Mouse (Mus musculus): ENCODE data around the gene Gm21988. TPM values are rescaled to one million over a fixed set of nuclear protein-coding genes. Genes with fewer than 3 reads are reported as not detected.

The Gm21988 gene
- polyA plus RNA-seq, 1 experiment from 2014 or later, result 11.0 TPM

DNA sequence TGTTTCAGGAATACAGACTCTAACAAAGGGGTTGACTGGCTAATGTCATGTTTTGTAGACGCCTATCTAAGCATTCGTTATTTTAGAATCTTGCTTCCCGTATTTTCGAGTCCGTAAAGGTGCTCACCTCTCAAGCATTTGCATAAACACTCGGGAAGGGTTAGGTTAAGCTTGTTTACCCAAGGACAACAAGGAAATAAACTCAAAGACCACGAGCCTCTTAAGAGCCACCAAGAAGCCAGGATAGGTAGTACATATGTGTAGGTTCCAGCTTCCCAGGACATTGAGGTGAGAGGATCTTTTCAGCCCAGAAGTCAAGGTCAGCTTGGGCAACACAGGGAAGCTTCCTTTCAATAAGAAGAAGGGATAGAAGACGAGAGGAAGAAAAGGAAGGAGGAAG is 40.5 kb downstream of the Gm21988 start:
- H3K9ac ChIP-seq, result no peak overlapping the region
- no peak overlapping the region for H3K4me3 ChIP-seq (replicated peaks)
- no peak overlapping the region for H3K4me2 ChIP-seq
- no peaks in the 10 kb centered on the region for H3K36me3 ChIP-seq
- no peak for ATAC-seq (ENCODE audit: insufficient read depth, low FRiP score, low read depth)
- no peaks in the 10 kb centered on the region for H3K9me3 ChIP-seq
- 71% methylated on average over 8 of the region's 8 CpGs for WGBS
- H3K4me1 ChIP-seq, result no peaks in the 10 kb centered on the region
- no peak overlapping the region for H3K27ac ChIP-seq
- no peaks in the 10 kb centered on the region for H3K27me3 ChIP-seq (replicated peaks)

DNA sequence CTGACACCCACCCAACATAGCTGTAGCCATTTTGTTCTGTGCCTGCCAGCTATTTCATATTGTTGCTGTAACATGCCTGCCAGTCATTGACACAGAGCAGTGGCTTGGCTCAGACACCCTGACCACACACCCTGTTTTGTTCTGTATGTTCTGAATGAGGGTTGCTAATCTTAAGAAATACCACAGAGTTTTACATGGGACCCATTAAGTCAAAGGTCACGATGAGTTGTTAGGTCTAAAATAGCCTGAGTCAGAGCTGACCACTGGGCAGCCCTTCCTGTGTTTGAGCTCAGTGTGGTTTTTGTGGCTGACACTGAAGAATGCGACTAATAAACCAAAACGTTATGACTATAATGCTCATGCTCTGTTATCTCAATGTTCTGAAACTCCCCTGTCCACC is 41.3 kb downstream of the Gm21988 start:
- no peaks in the 10 kb centered on the region for H3K36me3 ChIP-seq
- no peaks in the 10 kb centered on the region for H3K9me3 ChIP-seq
- no peak for ATAC-seq (ENCODE audit: insufficient read depth, low FRiP score, low read depth)
- no peak overlapping the region for H3K27ac ChIP-seq
- WGBS, result 79% methylated on average over 3 of the region's 3 CpGs
- no peak overlapping the region for H3K4me3 ChIP-seq (replicated peaks)
- H3K4me1 ChIP-seq, result no peaks in the 10 kb centered on the region
- no peaks in the 10 kb centered on the region for H3K27me3 ChIP-seq (replicated peaks)
- no peak overlapping the region for H3K9ac ChIP-seq
- no peak overlapping the region for H3K4me2 ChIP-seq

DNA sequence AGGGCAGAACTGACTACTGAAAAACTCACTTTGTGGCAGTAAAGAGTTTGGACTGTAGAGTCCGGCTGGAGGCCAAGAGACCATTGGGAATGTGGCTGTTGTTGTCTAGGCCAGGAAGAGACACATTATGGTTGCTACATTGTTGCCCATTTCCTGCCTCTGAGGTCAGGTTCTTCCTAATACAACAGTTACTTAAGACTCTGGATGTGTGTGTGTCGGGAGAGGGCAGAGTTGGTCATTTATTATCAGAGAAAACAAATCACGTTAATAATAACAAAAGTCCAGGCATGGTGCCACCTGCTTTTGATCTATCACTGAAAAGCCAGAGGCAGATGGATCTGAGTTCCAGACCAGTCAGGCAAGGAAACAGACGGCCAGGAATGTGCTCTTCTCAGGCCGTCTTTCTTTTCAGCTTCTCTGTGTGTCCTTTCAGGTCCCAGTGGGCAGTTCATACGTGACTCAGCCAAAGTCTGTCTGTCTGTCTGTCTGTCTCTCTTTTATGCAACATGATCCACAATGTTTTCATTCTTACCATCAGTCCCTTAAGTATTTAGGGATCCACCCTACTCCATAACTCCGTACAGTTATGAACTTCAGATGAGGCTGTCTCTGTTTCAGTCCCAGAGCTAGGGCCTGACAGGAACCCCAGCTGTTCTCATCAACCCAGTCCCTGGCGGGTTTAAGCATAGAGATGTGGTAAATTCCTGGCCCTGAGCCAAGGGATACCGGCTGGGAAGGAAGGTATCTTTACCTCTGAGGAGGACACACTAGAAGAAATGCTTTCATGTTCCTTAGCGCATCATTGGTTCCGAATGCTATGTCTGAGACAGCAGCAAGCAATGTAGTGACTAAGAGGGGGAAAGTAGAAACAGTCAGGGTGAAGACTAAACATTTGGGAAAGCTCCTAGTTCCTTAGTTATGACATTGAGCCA is 46.0 kb downstream of the Gm21988 start:
- no peaks in the 10 kb centered on the region for H3K4me1 ChIP-seq
- no peak for ATAC-seq (ENCODE audit: insufficient read depth, low FRiP score, low read depth)
- no peak overlapping the region for H3K27ac ChIP-seq
- H3K27me3 ChIP-seq (replicated peaks), result no peaks in the 10 kb centered on the region
- no peaks in the 10 kb centered on the region for H3K9me3 ChIP-seq
- no peak overlapping the region for H3K9ac ChIP-seq
- no peak overlapping the region for H3K4me2 ChIP-seq
- WGBS, result 33% methylated on average over 11 of the region's 11 CpGs
- no peak overlapping the region for H3K4me3 ChIP-seq (replicated peaks)
- H3K36me3 ChIP-seq, result no peaks in the 10 kb centered on the region

DNA sequence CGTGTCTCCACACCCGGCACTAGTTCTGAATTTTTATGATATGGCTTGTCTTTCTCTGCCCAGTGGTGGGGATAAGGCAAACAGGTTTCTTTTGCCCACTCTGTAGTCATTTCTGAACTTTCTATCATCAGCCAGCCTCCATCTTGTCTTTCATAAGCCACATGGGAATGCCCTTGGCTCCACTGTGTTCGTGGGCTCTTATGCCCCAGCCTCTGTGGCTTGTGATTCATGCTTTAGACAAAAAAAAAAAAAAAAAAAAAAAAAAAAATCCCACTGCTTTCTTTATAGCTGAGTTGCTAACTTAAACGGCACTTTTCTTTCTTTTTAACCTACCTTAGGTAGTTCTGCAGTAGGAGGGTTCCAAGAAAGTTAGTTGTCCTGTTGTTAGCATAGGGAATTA is 47.5 kb downstream of the Gm21988 start:
- ATAC-seq (ENCODE audit: insufficient read depth, low FRiP score, low read depth), result no peak
- no peak overlapping the region for H3K4me2 ChIP-seq
- H3K9ac ChIP-seq, result no peak overlapping the region
- H3K4me3 ChIP-seq (replicated peaks), result no peak overlapping the region
- H3K27ac ChIP-seq, result no peak overlapping the region
- no peaks in the 10 kb centered on the region for H3K36me3 ChIP-seq
- H3K9me3 ChIP-seq, result no peaks in the 10 kb centered on the region
- WGBS, result 73% methylated on average over 4 of the region's 4 CpGs
- no peaks in the 10 kb centered on the region for H3K4me1 ChIP-seq
- no peaks in the 10 kb centered on the region for H3K27me3 ChIP-seq (replicated peaks)

DNA sequence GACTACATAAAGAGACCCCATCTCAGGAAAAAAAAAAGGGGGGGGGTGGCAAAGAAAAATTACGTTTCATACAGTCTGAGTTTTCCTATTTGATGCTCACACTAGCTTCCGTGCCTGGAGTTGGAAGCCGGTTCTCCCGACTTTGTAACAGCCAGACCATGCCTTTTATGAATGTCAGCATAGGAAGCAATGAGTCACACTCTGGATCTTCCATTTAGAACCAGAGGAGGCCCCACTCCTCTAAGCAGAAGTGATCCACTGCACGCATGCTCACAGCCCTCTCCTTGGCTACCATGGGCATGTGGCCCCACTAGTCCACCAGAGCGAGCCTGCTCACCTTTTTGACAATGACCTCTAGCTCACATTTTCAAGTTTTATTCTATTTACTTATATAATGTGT is 48.4 kb downstream of the Gm21988 start:
- H3K4me3 ChIP-seq (replicated peaks), result no peak overlapping the region
- H3K27me3 ChIP-seq (replicated peaks), result no peaks in the 10 kb centered on the region
- H3K9ac ChIP-seq, result no peak overlapping the region
- H3K9me3 ChIP-seq, result no peaks in the 10 kb centered on the region
- H3K27ac ChIP-seq, result no peak overlapping the region
- WGBS, result 71% methylated on average over 6 of the region's 6 CpGs
- H3K4me2 ChIP-seq, result no peak overlapping the region
- H3K36me3 ChIP-seq, result no peaks in the 10 kb centered on the region
- ATAC-seq (ENCODE audit: insufficient read depth, low FRiP score, low read depth), result no peak
- no peaks in the 10 kb centered on the region for H3K4me1 ChIP-seq

DNA sequence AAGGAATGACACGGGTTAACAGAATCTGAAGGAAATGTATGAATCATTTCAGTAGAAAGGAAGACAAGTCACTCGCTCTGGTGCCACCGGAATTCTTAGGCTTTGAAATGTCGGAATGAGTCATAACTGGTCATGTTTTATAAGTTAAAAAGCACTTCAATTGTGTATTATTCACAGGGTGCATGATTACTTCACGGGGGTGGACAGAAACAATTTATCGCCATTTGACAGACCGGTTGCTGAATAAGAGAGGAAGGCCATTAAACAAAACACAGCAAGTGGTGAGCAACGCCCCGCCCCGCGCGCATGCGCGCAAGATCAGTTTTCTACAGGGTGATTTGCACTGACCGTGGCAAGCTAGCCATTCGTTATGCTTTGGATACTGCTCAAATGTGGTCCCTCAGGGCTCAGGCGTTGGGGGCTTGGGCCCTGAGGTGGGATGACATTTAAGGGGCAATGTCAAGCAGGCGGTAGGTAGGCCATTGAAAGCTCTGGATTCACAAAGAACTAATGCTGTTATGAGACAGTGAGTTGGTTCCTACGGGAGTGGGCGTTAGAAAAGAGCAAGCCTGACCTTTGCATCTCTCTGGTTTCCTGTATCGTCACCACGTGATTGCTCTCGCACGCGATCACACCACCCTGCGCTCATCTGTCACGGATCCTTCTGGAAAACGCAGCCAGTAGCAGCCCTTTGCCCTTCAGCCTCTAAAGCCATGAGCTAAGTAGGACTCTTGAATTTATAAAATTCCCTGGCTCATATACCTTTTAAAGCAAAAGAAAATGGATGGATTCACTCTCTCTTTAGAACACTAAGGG is 50.1 kb downstream of the Gm21988 start:
- no peak overlapping the region for H3K4me2 ChIP-seq
- no peak overlapping the region for H3K9ac ChIP-seq
- no peaks in the 10 kb centered on the region for H3K36me3 ChIP-seq
- no peaks in the 10 kb centered on the region for H3K27me3 ChIP-seq (replicated peaks)
- H3K4me3 ChIP-seq (replicated peaks), result no peak overlapping the region
- H3K27ac ChIP-seq, result peak overlapping the region; percentile 6; the same call in 1 of the 2 replicates
- H3K9me3 ChIP-seq, result no peaks in the 10 kb centered on the region
- 79% methylated on average over 28 of the region's 28 CpGs for WGBS
- no peak; the same call in 1 of the 2 replicates for ATAC-seq (ENCODE audit: insufficient read depth, low FRiP score, low read depth)
- H3K4me1 ChIP-seq, result no peaks in the 10 kb centered on the region

MicroRNA genes within 50 kb of the gene (microRNA counts, 519-probe panel; counts per million panel counts)
- microRNA mmu-miR-195, result not detected
- microRNA mmu-miR-497, result 2,251 counts per million, percentile 38 among the panel's probes with 10 or more counts

Small RNAs within 50 kb of the gene (microRNA-seq; reads per million reads assigned to microRNA genes)
- gene Mir195a (532 reads per million, percentile 68 among the genes with 10 or more reads in this experiment), gene Mir497 (not detected), gene Mir497b (not detected)

Other genes starting within 250 kb of the Gm21988 start
- gene Gabarap, start 248.7 kb downstream of the Gm21988 start, polyA plus RNA-seq (2015; fragmentation: Nextera tagmentation; extraction: Ambion mirVana), result 459 and 473 TPM in 2 replicates
- 59.4 and 61.8 TPM in 2 replicates for gene Phf23, start 244.1 kb downstream of the Gm21988 start, polyA plus RNA-seq (2015; fragmentation: Nextera tagmentation; extraction: Ambion mirVana)
- 31.9 and 33.9 TPM in 2 replicates for gene Dvl2, start 239.2 kb downstream of the Gm21988 start, polyA plus RNA-seq (2015; fragmentation: Nextera tagmentation; extraction: Ambion mirVana)
- gene Acadvl, start 224.4 kb downstream of the Gm21988 start, polyA plus RNA-seq (2015; fragmentation: Nextera tagmentation; extraction: Ambion mirVana), result 84.8 and 95.4 TPM in 2 replicates
- 8.2 and 9.7 TPM in 2 replicates for gene Dlg4, start 222.9 kb downstream of the Gm21988 start, polyA plus RNA-seq (2015; fragmentation: Nextera tagmentation; extraction: Ambion mirVana)
- gene Asgr1, start 185.7 kb downstream of the Gm21988 start, polyA plus RNA-seq (2015; fragmentation: Nextera tagmentation; extraction: Ambion mirVana), result 0.30 and 0.96 TPM in 2 replicates
- 0.81 and 0.85 TPM in 2 replicates for gene Asgr2, start 147.2 kb downstream of the Gm21988 start, polyA plus RNA-seq (2015; fragmentation: Nextera tagmentation; extraction: Ambion mirVana)
- 0.50 and 1.0 TPM in 2 replicates for gene Mgl2, start 109.5 kb downstream of the Gm21988 start, polyA plus RNA-seq (2015; fragmentation: Nextera tagmentation; extraction: Ambion mirVana)
- gene Clec10a, start 83.6 kb downstream of the Gm21988 start, polyA plus RNA-seq (2015; fragmentation: Nextera tagmentation; extraction: Ambion mirVana), result 0.93 and 1.2 TPM in 2 replicates
- gene Slc16a11, start 27.1 kb downstream of the Gm21988 start, polyA plus RNA-seq (2015; fragmentation: Nextera tagmentation; extraction: Ambion mirVana), result 1.4 and 2.4 TPM in 2 replicates
- gene Slc16a13, start 18.8 kb downstream of the Gm21988 start, polyA plus RNA-seq (2015; fragmentation: Nextera tagmentation; extraction: Ambion mirVana), result 6.9 and 9.8 TPM in 2 replicates
- 10.9 and 13.6 TPM in 2 replicates for gene Bcl6b, start 10.0 kb downstream of the Gm21988 start, polyA plus RNA-seq (2015; fragmentation: Nextera tagmentation; extraction: Ambion mirVana)
- gene 0610010K14Rik, start 1.9 kb downstream of the Gm21988 start, polyA plus RNA-seq (2015; fragmentation: Nextera tagmentation; extraction: Ambion mirVana), result 141 and 144 TPM in 2 replicates
- 196 and 222 TPM in 2 replicates for gene Rnasek, start within 50 bp of the Gm21988 start, polyA plus RNA-seq (2015; fragmentation: Nextera tagmentation; extraction: Ambion mirVana)
- 11.7 and 12.9 TPM in 2 replicates for gene Alox12, start 15.5 kb upstream of the Gm21988 start, polyA plus RNA-seq (2015; fragmentation: Nextera tagmentation; extraction: Ambion mirVana)
- gene Alox12e, start 82.8 kb upstream of the Gm21988 start, polyA plus RNA-seq (2015; fragmentation: Nextera tagmentation; extraction: Ambion mirVana), result 0.06 TPM in 1 of 2 replicates, not detected in the other
- gene Alox15, start 112.2 kb upstream of the Gm21988 start, polyA plus RNA-seq (2015; fragmentation: Nextera tagmentation; extraction: Ambion mirVana), result 6.7 and 9.5 TPM in 2 replicates
- gene Pelp1, start 170.2 kb upstream of the Gm21988 start, polyA plus RNA-seq (2015; fragmentation: Nextera tagmentation; extraction: Ambion mirVana), result 31.5 and 33.8 TPM in 2 replicates
- 15.0 and 19.4 TPM in 2 replicates for gene Arrb2, start 192.8 kb upstream of the Gm21988 start, polyA plus RNA-seq (2015; fragmentation: Nextera tagmentation; extraction: Ambion mirVana)
- 36.1 and 40.6 TPM in 2 replicates for gene Med11, start 212.1 kb upstream of the Gm21988 start, polyA plus RNA-seq (2015; fragmentation: Nextera tagmentation; extraction: Ambion mirVana)
- 0.73 and 0.75 TPM in 2 replicates for gene Zmynd15, start 219.6 kb upstream of the Gm21988 start, polyA plus RNA-seq (2015; fragmentation: Nextera tagmentation; extraction: Ambion mirVana)
- 7.3 and 8.8 TPM in 2 replicates for gene Cxcl16, start 220.2 kb upstream of the Gm21988 start, polyA plus RNA-seq (2015; fragmentation: Nextera tagmentation; extraction: Ambion mirVana)